Mouse (Mus musculus): ENCODE measurements around the gene Mfap2. TPM values are rescaled to one million over a fixed set of nuclear protein-coding genes. Genes with fewer than 3 reads are reported as not detected.

Mfap2 gene
- polyA plus RNA-seq, 1 experiment: 9.5 TPM

DNA sequence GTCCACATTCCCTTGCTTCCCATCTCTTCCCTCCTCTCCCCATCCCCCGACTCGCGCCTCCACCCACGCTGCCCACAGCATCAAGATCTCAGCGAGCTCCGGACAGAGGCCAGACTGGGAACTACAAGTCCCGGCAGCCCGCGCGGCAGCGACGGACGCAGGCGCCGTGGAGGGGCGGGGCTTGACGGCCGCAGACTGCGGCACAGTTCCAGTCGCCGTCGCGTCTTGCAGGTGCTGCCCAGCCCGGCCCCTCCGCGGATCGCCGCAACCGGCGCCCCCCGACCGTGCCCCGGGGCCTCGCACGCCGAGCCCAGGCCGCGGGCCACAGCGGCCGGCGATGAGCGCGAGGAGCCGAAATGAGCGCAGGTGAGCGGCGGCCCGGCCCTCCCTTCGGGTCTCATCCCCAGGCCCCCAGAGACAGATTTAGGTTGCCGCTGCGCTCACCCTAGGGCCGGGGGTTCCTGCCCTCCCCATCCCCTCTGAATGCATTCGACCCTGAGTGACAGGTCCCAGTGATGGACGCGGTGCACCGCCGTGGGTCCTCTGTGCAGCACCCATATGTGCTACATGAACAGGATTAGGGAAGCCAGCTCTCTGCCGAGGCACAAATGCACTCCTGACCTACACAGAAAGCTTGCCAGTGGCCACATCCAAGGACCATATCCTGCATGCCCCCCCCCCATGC is 23.4 kb upstream of the Mfap2 start, which contains the start of gene Atp13a2:
Gene Atp13a2, plus strand, starts transcription at position 163 of the 685 bp plus-strand sequence.
- peak; percentile 84 to 95 for DNase-seq (ENCODE audit: extremely low spot score in 1 of 2, low spot score in 1 of 2)

DNA sequence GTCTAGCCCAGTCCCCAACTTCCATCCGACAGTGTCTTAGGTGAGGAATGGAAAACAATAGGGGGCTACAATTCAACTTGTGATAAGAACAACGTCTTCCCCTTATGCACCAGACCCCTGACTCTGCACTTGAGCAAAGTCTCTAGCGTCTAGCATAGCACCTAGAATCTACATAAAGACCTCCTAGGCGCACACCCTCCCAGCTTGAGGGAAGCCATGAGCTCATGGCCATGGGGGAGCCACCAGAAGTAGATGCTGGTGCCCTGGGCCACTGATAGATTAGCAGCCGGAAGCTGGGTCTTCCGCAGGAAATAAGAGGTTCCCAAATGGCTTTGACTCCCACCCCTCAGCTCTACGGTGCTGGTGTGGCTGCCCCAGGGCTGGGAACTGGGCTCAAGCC is 22.7 kb upstream of the Mfap2 start:
- no peak for DNase-seq (ENCODE audit: extremely low spot score in 1 of 2, low spot score in 1 of 2)

DNA sequence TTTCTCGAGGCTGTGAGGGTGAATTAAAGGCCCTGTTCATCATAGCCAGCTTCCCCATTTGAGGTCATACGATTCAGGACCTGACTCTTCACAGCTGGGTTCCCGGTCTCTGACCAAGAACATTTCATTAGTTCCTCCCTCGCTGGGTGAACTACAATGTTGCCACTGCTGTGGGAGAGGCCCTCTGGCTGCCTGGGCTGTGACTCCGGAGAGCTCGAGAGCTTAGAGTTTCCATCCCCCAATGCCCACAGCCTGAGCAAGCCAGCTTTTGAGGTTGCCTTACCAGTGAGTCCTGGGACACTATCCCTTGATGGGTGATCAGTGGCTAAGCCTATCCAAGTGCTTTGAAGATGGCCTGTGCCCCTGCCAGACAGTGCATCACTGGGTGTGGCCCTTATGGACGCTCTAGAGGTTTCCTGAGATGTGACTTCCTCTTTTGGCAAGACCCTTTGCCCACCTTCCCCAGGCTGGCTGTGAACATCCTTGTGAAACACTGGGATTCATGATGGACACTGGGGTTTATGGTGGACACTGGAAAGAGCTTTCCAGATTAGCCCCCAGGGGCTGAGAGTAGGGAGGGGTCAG is 21.4 kb upstream of the Mfap2 start:
- no peak for DNase-seq (ENCODE audit: extremely low spot score in 1 of 2, low spot score in 1 of 2)

DNA sequence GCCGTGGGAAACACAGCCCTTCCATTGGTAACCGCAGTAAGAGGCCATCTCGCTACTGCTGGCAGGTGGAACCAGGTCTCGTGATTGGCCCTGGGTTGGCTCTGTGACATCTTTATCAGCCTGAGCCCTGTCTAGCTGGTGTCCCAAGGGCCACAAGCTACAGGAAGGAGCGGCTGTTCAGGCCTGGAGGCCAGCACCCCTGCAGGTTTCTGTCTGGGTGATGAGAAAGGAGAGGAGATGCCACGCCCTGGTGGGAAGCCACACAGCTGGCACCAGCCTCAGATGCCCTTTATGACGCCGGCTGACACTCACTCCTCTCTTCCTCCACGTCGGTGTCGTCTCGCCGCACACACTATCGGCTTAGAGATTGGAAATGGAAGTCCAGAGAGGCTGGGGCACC is 20.8 kb upstream of the Mfap2 start:
- no peak for DNase-seq (ENCODE audit: extremely low spot score in 1 of 2, low spot score in 1 of 2)

DNA sequence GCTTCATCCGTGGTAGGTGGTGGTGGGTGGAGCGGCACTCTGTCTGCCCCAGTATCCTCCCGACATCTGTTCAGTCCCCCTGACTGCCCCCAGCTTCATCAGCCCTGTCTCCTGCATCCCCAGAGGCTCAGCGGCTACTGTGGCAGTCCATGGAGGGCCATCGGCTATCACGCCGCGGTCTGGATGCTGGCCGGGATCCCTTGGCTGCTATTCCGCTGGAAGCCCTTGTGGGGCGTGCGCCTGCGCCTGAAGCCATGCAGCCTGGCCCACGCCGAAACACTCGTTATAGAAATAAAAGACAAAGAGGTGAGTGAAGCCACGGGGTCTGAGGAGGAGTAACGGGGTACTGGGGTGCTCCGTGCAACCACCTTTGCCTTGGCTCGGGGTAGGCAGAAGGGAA is 18.0 kb upstream of the Mfap2 start:
- DNase-seq (ENCODE audit: extremely low spot score in 1 of 2, low spot score in 1 of 2): no peak

DNA sequence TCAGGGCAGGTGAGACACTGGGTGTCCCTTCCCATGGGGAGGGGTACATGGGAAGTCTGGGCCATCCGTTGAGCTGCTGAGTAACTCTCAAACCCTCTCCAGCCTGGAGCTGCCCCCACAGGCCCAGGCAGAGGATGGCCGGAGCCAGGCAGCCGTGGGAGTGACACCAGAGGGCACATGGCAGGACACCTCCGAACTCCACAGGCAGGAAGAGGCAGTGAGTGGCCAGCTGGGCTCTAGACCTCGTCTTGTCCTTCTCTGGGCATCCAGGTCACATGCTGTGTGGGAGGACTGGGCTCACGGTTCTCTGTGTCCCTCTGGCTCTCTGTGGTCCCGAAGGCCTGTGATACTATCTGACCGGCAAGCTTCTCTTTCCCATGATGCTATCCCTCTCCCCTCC is 16.4 kb upstream of the Mfap2 start:
- no peak for DNase-seq (ENCODE audit: extremely low spot score in 1 of 2, low spot score in 1 of 2)

DNA sequence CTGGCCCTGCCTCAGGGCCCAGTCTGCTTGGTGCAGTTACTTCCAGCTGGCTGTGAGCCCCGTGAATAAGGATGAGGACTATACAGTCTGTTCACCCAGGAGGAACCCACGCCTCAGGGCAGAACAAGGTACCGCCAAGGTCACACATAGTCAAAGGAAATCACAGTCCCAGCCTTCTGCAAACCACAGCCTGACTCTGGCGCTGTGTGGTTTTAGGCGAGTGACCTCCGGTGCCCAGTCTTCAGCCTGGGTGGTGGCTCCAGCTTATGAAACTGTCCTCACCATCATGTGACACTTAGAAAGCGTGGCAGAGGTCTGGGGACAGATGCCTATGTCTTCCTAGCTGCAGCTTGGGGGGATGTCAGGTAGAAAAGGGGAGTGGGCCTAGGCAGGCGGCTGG is 14.4 kb upstream of the Mfap2 start:
- no peak for DNase-seq (ENCODE audit: extremely low spot score in 1 of 2, low spot score in 1 of 2)

DNA sequence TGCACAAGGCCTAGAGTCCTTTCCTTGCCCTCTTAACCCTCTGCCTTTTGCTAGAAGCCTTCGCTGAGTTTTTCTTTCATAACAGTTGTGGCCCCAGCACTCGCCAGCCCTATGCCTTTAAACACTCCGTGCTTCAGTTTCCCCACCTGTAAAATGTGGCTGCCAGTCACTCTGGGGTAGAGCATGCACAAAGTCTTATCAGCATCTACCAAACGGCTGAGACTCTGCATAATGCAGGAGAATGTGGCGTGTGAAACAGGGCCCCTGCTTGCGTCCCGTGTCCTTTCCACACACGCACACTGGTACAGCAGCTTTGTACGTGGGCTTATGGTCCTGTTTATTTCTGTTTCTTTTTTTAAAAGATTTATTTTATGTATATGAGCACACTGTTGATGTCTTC is 13.4 kb upstream of the Mfap2 start:
- no peak for DNase-seq (ENCODE audit: extremely low spot score in 1 of 2, low spot score in 1 of 2)

DNA sequence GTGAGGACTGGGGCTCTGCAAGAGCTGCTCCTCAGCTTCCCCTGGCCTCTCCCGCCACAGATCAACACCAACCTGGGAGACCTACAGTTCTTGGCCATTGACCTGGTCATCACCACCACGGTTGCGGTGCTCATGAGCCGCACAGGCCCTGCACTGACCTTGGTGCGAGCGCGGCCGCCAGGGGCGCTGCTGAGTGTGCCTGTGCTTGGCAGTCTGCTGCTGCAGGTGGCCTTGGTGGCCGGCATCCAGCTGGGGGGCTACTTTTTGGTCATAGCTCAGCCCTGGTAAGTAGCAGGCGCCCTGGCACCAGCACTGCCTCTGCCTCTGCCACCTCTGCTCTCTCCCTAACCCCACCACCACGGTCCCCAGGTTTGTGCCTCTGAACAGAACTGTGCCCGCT is 4.2 kb upstream of the Mfap2 start:
- no peak for DNase-seq (ENCODE audit: extremely low spot score in 1 of 2, low spot score in 1 of 2)

DNA sequence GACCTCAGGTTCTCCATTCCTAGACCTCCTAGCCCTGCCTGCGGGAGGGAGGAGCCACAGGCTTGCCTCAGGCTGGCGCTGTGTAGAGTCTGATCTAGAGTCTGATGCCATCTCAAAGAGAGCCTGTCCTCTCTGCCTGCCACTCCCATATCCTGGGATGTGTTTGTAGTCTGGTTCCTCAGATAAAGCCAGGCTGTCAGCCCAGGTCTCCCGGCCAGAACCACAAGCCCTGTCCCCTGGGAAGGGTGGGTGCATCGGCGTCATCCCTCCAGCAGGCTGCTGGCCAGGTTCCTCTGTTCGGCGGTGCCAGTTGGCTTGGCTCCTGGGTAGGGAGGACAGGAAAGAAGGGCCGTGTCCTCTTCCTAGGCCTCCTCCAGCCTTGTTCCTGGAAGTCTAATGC is 2.2 kb upstream of the Mfap2 start:
- DNase-seq (ENCODE audit: extremely low spot score in 1 of 2, low spot score in 1 of 2): no peak

DNA sequence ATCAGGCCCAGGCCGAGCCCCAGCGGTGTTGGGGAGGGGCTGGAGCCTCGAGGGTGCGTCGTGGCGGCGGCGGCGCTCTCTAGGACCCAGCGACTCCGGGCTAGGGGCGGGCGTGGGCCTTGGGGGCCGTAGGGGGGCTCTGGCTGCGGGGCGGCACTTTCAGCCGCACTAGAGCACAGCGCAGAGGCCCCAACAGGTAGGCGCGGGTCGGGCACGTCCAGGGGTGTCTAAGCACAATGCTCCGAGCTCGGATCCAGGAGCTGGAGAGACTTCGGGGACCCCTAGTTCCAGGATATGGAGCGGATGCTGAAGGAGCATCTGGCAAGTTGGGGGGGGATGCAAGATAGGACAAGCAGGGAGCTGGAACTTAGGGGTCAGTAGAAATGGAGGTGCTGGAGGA is 308 bp downstream of the Mfap2 start:
- no peak for DNase-seq (ENCODE audit: extremely low spot score in 1 of 2, low spot score in 1 of 2)

DNA sequence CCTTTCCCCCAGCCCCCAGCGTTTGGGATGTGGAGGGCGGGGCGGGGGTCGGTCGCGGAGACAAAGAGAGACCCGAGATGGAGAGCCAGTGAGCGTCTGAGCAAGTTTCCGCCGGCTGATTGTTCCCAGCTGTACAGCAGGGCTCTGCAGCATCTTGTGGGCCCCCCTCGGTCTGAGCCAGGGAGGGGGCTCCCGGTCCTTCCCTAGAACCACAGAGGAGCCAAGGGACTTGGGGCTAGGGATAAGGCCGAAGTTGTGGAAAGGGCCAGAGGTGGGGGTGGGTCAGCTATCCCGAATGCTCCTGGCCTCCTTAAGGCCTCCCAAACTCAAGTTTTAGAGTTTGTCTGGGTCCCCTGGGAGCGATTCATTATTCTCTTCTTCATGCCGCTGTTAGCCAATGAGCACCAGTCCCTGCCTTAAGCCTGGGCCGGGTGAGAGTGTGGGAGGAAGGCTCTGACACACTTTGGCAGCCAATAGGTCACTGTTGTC is 767 bp downstream of the Mfap2 start:
- DNase-seq (ENCODE audit: extremely low spot score in 1 of 2, low spot score in 1 of 2): no peak

DNA sequence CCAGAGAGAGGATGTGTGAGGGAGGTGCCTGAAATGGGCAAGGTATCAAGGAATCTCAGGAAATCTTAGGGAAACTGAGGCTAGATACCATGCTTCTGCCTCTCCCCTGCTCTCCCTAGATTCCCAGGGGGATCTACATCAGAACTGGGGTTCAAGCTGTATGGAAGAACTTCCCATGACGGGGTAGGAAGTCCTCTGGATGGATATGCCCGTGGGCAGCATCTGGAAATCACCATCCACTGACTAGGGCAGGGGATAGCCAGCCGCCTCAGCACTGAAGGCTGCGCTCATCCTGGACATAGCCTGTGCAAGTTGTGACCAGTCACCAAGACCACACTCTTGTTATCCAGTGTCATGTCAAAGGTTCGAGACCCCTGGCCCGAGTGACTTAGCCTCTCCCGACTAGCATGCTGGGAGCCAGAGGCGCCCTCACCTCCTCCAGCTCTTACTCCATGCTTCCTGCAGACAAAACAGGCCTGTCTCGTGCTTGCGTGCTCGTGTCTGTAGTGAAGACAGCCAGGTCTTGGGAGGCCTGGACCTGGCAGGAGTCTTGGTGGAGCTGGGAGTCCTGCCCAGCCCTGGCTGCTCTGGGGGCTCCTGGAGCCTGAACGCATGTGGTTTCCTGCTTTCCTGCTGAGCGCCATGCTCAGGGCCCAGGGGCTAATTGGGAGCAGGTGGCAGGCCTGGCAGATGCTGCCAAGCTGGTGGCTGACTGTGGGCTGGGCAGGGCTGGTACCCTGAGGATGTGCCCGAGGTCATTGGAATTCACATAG is 1.5 kb downstream of the Mfap2 start:
- DNase-seq (ENCODE audit: extremely low spot score in 1 of 2, low spot score in 1 of 2): no peak

DNA sequence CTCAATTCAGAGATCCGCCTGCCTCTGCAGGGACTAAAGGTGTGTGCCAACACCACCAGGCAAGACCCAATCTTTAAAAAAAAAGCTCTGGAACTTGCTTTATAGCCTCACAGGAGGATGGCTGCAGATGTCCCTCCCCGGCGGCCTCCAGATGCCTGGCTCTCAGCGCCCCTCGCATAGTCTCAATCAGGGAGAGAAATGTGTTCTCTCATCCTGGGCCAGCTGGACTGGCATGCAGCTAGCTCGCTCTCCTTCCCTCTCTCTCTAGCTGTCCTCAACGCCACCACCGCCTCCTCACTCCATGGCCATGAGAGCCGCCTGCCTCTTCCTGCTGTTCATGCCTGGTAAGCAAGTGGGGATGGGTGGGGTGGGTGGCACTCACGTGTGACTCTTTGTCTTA is 2.3 kb downstream of the Mfap2 start:
- no peak for DNase-seq (ENCODE audit: extremely low spot score in 1 of 2, low spot score in 1 of 2)

DNA sequence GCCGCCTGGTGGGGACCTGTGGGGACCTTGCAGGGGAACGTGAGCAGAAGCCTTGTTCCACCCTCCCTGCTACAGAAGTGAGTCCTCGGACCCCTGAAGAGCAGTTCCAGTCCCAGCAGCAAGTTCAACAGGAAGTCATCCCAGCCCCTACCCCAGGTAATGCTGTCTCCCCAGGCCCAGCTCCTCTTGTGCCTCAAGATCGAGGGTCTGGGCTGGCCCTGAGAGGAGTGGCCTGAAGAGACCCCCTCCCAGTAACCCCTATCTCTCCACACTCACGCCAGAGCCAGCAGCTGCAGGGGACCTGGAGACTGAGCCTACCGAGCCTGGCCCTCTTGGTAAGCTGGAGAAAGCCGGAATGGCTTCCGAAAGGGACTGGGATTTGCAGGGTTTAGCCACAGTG is 3.9 kb downstream of the Mfap2 start:
- DNase-seq (ENCODE audit: extremely low spot score in 1 of 2, low spot score in 1 of 2): no peak

DNA sequence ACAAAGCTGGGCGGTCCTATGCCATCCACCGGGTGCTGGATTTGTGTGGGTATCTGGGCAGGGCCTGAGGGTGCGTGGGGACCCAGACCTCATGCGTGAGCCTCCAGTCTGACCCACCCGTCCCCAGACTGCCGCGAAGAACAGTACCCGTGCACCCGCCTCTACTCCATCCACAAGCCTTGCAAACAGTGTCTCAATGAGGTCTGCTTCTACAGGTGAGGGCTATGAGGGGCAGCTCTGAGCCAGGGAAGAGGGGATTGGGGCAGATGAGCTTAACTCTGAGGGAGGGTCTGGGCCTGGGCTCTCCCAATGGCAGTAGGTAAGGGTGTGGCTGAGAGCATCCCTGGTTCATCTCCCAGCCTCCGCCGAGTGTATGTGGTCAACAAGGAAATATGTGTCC is 4.6 kb downstream of the Mfap2 start:
- DNase-seq (ENCODE audit: extremely low spot score in 1 of 2, low spot score in 1 of 2): no peak

DNA sequence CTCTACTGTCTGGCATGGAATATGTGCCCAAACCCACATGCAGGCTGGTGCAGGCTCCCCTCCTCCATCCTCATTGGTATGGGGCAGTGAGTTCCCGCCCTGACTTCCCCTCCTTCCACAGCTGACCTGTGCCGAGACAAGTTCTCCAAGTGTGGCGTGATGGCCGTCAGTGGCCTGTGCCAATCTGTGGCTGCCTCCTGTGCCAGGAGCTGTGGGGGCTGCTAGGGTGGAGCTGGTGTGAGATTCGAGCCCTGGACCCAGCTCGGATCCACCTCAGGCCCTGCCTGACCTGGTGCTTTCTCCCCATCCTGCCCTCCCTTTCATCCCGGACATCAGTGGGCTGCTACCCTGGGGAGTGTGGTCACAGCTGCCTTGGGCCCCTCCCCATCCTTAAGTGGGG is 5.1 kb downstream of the Mfap2 start:
- DNase-seq (ENCODE audit: extremely low spot score in 1 of 2, low spot score in 1 of 2): no peak

DNA sequence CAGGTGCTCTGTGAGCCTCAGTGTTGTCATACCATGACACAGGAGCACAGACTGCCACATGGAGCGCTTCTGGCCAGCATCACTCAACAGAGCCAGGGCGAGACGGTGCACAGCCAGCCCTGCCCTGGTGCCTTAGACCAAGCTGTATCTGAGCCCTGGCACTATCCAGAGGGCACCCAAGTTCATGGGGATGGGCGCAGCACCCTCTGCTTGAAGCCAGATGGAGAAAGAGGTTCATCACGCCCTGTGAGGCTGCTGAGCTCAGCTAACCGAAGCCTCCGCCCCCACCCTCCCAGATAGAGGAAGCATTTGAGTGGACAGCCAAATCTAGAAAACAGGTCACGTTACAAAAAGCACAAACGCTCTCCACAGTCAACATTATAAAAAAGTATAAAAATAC is 6.1 kb downstream of the Mfap2 start:
- peak in 1 of 2 experiments; percentile 48 for DNase-seq (ENCODE audit: extremely low spot score in 1 of 2, low spot score in 1 of 2)

DNA sequence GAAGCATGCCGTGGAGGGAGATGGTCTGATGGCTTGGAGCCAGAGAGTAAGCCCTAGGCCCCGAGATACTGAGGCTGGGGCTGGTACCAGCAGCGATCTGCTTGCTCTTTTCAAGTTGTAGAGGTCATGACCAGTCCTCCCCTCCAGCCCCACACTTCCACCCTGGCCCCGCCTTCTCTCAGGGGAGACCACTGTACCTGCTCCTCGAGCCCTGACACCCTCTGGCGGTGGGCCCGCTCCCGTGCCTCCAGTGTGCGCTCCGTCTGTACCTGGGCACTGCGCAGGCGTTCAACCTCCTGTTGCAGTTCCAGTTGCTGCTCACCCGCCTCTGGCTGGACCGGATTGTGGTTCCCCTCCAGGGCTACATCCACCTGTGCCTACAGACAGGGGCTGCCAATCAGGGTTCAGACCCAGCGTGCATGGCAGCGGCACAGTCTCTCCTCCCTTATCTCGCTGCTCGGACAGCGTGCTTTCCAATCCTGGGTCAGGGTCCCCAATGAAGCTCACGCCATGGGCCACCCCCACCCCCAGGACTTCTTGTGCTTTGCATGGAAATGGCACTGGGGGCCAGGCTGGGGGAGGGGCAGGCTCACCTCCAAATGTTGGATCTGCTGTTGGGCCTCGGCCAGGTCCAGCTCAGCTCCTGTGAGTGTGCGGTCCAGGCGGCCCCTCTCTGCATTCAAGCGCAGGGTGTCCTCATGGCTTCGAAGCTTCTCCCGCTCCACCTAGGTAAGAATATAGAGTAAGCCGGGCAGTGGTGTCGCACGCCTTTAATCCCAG is 7.6 kb downstream of the Mfap2 start:
- no peak for DNase-seq (ENCODE audit: extremely low spot score in 1 of 2, low spot score in 1 of 2)

DNA sequence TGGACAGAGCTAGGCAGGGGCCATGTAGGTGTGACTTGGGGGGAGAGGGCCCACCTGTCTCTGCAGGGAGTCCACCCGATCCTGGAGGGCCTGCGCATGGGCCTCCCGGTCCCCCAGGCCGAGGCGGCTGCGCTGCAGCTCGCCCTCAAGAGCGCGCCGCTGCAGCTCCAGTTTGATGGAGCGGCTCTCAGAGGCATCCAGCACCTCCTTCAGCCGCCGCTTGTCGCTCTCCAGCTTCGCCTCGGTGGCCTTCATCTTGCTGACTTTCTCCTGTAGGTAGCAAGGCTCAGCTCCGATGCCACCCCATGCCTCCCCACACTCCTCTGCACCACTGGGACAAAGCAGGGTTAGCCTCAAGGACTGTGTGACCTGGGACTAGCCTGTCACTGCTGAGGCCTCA is 10.0 kb downstream of the Mfap2 start:
- DNase-seq (ENCODE audit: extremely low spot score in 1 of 2, low spot score in 1 of 2): no peak

Data from frontal cortex, adult 2 months (tissue).